Mouse (Mus musculus) spleen, adult 2 months (tissue): Measurements from ENCODE around the gene Sp8. TPM values are rescaled to one million over a fixed set of nuclear protein-coding genes. Genes with fewer than 3 reads are reported as not detected.

Source experiments
- DNase-seq, 2 experiments: peaks; one replicate each; pipeline versions ENCODE4 v3.0.0 to v3.0.0-alpha.2; 2012 to 2021; ENCODE audit warnings: low spot score in 2 of 2, low read depth in 1 of 2
- H3K27ac ChIP-seq: fragments of 200-500 bp; 2 replicates; pipeline ENCODE4 v1.5.1; 2012; ENCODE audit warnings: low read length, inconsistent platforms; ENCODE audit not compliant: insufficient read depth
- H3K27me3 ChIP-seq: fragments of 200-500 bp; 2 replicates; pipeline ENCODE4 v1.6.1; 2012; ENCODE audit warnings: mild to moderate bottlenecking, moderate library complexity, low read length, inconsistent platforms; ENCODE audit not compliant: control insufficient read depth, insufficient read depth
- H3K36me3 ChIP-seq: fragments of 200-500 bp; 2 replicates; pipeline ENCODE4 v1.6.1; 2012; ENCODE audit warnings: mild to moderate bottlenecking, low read length, inconsistent platforms; ENCODE audit not compliant: control insufficient read depth, insufficient read depth
- H3K4me1 ChIP-seq: fragments of 200-500 bp; 2 replicates; pipeline ENCODE4 v1.6.1; 2011; ENCODE audit warnings: inconsistent platforms; ENCODE audit not compliant: control insufficient read depth, insufficient read depth, insufficient read length
- H3K4me3 ChIP-seq: fragments of 200-500 bp; 2 replicates; pipeline ENCODE4 v1.5.1; 2011; ENCODE audit warnings: mild to moderate bottlenecking, inconsistent platforms; ENCODE audit not compliant: insufficient read depth, insufficient read length; ENCODE audit errors: extremely low read depth
- CTCF ChIP-seq: fragments of 200-500 bp; IDR thresholded peaks from 2 replicates; pipeline ENCODE4 v1.5.1; 2011; ENCODE audit warnings: mild to moderate bottlenecking, inconsistent platforms; ENCODE audit not compliant: insufficient read depth, insufficient read length, insufficient replicate concordance; ENCODE audit errors: extremely low read depth
- POLR2A ChIP-seq: fragments of 200-500 bp; IDR thresholded peaks from 2 replicates; pipeline ENCODE4 v1.6.1; 2011; ENCODE audit warnings: low read depth, low read length, inconsistent platforms
- WGBS: fragments of 180-500 bp; shearing (Covaris S2); methylation state at CpG from one replicate; pipeline ENCODE4 v1.1.7; 2018; 5-methylcytosine and 5-hydroxymethylcytosine counted together
- polyA plus RNA-seq: library from polyadenylated mRNA; depleted of rRNA; stranded (reverse); fragments of >200 nt; gene quantifications from 2 replicates; pipeline ENCODE4 v1.2.3, GENCODE M21; 2012; rRNA removed

Sp8 gene
- polyA plus RNA-seq, 1 experiment: not detected

DNA sequence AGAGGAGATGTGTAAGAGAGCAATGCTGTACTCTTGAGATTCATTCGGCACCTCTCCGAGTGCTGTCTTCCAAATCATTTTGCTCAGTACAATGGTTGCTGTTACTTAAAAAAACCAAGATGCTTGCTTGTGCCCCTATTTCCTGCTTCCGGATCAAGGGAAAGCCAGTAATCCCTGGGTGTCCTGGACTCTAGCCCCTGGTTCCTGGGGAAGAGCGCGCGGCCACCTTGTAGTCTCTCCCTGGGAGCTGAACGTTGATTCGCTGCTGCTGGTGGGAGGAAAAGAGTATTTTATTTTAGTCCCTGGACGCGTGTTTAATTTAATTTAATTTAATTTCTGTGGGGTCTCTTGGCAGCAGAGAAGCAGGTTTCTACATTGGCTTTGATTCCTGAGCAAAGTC lies 8.3 kb downstream of the Sp8 start:
- WGBS: 6% methylated on average over 10 of the region's 10 CpGs
- peaks cover 22% of the 10 kb centered on the region for H3K27me3 ChIP-seq

DNA sequence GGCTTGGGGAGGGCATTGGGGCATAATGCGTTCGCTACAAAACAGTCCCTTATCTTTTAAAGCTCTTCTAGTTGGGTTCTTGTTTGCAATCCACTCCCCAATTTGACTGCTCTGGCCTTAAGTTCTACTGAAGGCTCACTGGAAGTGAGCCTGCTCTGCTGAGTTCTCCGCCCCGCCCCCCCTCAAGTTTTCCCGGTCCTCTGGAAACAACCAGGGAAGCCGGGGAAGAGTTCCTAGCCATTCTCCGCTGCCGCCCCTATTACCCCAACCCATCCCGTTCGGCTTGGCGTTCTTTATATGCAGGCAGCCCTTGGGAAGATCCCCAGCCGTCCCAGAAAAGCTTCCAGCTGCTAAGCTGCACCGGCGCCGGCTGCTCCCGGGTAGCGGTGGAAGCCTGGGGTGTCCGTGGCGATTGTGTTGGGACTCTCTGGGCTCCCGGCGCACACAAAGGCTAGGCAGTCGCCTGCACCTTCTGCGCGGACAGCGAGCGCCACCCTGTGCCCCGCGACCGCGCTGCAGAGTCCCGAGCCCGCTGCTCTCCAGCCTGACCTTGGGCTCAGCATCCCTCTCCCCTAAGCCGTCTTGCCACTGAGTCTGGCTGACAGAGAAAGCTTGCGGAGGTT lies 8.8 kb downstream of the Sp8 start:
- WGBS: 2% methylated on average over 34 of the region's 34 CpGs
- H3K27ac ChIP-seq: no peak overlapping the region
- TF ChIP-seq POLR2A (no peak), CTCF (peak; percentile 44; the same call in 1 of the 2 replicates)
- no peaks in the 10 kb centered on the region for H3K4me1 ChIP-seq
- H3K4me3 ChIP-seq: no peak overlapping the region
- DNase-seq: peak in 1 of 2 experiments; percentile 10
- no peaks in the 10 kb centered on the region for H3K36me3 ChIP-seq
- H3K27me3 ChIP-seq: peaks cover 19% of the 10 kb centered on the region

More for the DNA sequence above, 8.3 kb downstream of the Sp8 start:
- DNase-seq: no peak
- Histone ChIP-seq H3K36me3 (no peaks in the 10 kb centered on the region), H3K4me1 (peaks cover 1% of the 10 kb centered on the region; the same call in 1 of the 2 replicates), H3K4me3 (no peak overlapping the region), H3K27ac (no peak overlapping the region)
- TF ChIP-seq POLR2A: no peak
- no peak for TF ChIP-seq CTCF

DNA sequence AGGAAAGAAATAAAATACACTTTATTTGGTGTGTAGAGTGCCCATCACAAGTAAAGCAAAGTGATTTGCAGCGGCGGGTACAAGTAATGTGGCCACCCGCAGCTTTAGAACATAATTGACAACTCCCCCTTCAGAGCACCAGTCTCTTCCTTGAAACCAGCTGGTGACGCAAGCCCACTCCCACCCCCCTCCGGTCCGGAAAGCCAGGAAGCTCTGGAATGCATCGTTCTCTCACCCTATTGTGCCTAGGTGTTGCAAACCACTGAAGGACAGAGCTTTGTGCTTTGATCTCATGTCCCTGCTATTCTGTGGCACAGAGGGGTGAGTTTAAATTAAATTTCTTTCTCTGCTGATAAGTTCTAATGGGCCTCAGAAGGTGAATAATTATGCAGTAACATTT lies 10.0 kb downstream of the Sp8 start:
- H3K36me3 ChIP-seq: no peaks in the 10 kb centered on the region
- H3K4me3 ChIP-seq: no peak overlapping the region
- H3K27me3 ChIP-seq: peaks cover 16% of the 10 kb centered on the region
- no peak overlapping the region for H3K27ac ChIP-seq
- WGBS: 14% methylated on average over 7 of the region's 7 CpGs
- TF ChIP-seq CTCF: no peak
- no peak for TF ChIP-seq POLR2A
- no peaks in the 10 kb centered on the region for H3K4me1 ChIP-seq
- DNase-seq: no peak

DNA sequence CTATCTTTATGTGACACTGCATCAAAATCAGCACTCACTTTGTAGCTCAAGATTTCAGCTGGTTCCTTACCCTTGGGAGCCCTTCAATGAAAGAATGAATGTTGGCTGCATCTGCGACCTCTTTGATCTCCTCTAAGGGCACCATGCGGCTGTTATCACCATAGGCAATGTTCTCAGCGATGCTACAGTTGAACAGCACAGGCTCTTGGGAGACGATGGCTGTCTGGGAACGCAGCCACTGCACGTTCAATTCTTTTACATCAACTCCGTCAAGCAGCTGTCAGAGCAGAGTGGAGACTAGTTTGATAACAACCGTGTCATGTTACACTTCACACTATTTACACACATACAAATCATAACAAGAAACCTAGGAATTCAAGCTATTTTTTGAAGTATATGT lies 26.5 kb downstream of the Sp8 start:
- Histone ChIP-seq H3K27ac (no peak overlapping the region), H3K36me3 (no peaks in the 10 kb centered on the region), H3K27me3 (no peaks in the 10 kb centered on the region), H3K4me3 (no peak overlapping the region), H3K4me1 (no peaks in the 10 kb centered on the region)
- WGBS: 87% methylated on average over 8 of the region's 8 CpGs
- no peak for TF ChIP-seq POLR2A
- TF ChIP-seq CTCF: no peak
- DNase-seq: no peak

DNA sequence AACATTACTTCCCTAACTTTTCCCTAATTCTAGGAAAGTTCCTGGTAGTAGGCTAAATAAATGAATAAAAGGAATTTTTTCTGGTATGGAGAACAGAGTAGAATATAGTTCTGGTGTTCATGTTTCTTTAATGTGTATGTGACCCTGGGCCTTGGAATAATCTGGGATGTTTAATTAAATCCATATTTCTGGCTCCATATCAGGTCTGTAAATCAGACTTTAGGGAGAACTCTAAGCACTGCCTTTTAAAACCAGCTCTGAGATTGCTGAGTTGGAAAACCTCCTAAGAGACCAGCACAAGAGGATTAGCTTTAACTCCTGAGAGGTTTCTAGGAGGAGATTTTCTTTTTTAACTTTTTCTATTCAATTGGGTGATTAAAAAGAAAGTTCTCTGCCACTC lies 36.7 kb downstream of the Sp8 start:
- no peaks in the 10 kb centered on the region for H3K27me3 ChIP-seq
- DNase-seq: no peak
- H3K27ac ChIP-seq: no peak overlapping the region
- no peak for TF ChIP-seq CTCF
- TF ChIP-seq POLR2A: no peak
- H3K36me3 ChIP-seq: no peaks in the 10 kb centered on the region
- no peak overlapping the region for H3K4me3 ChIP-seq
- H3K4me1 ChIP-seq: no peaks in the 10 kb centered on the region

DNA sequence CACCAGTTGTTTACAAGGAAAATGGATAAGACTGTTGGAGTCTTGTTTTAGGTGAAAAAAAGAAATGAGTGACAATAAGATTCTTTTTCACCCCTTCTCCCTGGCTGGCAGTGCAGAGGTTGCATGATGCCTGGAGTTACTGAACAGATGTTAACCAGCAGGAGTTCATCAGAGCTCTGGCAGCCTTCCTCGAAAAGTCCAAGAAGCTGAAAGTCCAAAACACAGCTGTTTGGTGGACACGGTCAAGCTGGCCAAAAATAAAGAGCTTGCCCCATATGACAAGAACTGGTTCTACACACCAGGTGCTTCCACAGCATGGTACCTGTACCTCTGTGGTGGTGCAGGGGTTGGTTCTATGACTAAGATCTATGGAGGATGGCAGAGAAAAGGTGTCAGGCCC lies 41.8 kb downstream of the Sp8 start:
- TF ChIP-seq CTCF: no peak
- TF ChIP-seq POLR2A: no peak
- H3K4me3 ChIP-seq: no peak overlapping the region
- no peak for DNase-seq
- H3K27me3 ChIP-seq: no peaks in the 10 kb centered on the region
- no peaks in the 10 kb centered on the region for H3K4me1 ChIP-seq
- H3K27ac ChIP-seq: no peak overlapping the region
- WGBS: 79% methylated on average over 2 of the region's 2 CpGs
- H3K36me3 ChIP-seq: no peaks in the 10 kb centered on the region

Other genes starting within 250 kb of the Sp8 start
- not detected in 2 replicates for gene Abcb5, start 120.1 kb downstream of the Sp8 start, polyA plus RNA-seq